Mouse (Mus musculus) v-Abl transformed pro-B cells (cell line): ENCODE results near the gene Galnt9.

Experiments used
- in situ Hi-C, 2 experiments: fragments of 400-800 bp; cut with MboI; formaldehyde crosslinking; loops; one replicate each; pipeline ENCODE4 v1.15.1; 2025; ENCODE audit not compliant: unreplicated experiment in 2 of 2

Galnt9 gene

GRCm38 (mm10) chr5:110580569-110581239 is 36.5 kb downstream of the Galnt9 start:
- in situ Hi-C loops: no loop called here

- in situ Hi-C loops: no loop called here
Measured at GRCm38 (mm10) chr5:110582647-110583538, 38.7 kb downstream of the Galnt9 start.

GRCm38 (mm10) chr5:110587467-110587866 is 43.3 kb downstream of the Galnt9 start:
- in situ Hi-C loops: no loop called here

GRCm38 (mm10) chr5:110589833-110590232 is 45.7 kb downstream of the Galnt9 start:
- in situ Hi-C loops: no loop called here

GRCm38 (mm10) chr5:110594465-110594864 is 50.3 kb downstream of the Galnt9 start:
- in situ Hi-C loops: no loop called here

- in situ Hi-C loops: no loop called here
Measured at GRCm38 (mm10) chr5:110595341-110595740, 51.2 kb downstream of the Galnt9 start.

- in situ Hi-C loops: no loop called here
Measured at GRCm38 (mm10) chr5:110596086-110596780, 52.1 kb downstream of the Galnt9 start.

- in situ Hi-C loops: no loop called here
Measured at GRCm38 (mm10) chr5:110597502-110597901, 53.3 kb downstream of the Galnt9 start.

GRCm38 (mm10) chr5:110598298-110599095 is 54.3 kb downstream of the Galnt9 start:
- in situ Hi-C loops: no loop called here

GRCm38 (mm10) chr5:110603016-110603685 is 59.0 kb downstream of the Galnt9 start:
- in situ Hi-C loops: no loop called here

GRCm38 (mm10) chr5:110604311-110604710 is 60.2 kb downstream of the Galnt9 start:
- in situ Hi-C loops: no loop called here

- in situ Hi-C loops: no loop called here
Measured at GRCm38 (mm10) chr5:110605531-110606221, 61.5 kb downstream of the Galnt9 start.

- in situ Hi-C loops: no loop called here
Measured at GRCm38 (mm10) chr5:110607767-110608166, 63.6 kb downstream of the Galnt9 start.

GRCm38 (mm10) chr5:110608336-110608735 is 64.2 kb downstream of the Galnt9 start:
- in situ Hi-C loops: no loop called here

GRCm38 (mm10) chr5:110608941-110609340 is 64.8 kb downstream of the Galnt9 start:
- in situ Hi-C loops: no loop called here

GRCm38 (mm10) chr5:110609425-110609824 is 65.3 kb downstream of the Galnt9 start:
- in situ Hi-C loops: no loop called here

GRCm38 (mm10) chr5:110609868-110610267 is 65.7 kb downstream of the Galnt9 start:
- in situ Hi-C loops: no loop called here

GRCm38 (mm10) chr5:110610484-110610883 is 66.3 kb downstream of the Galnt9 start:
- in situ Hi-C loops: no loop called here

GRCm38 (mm10) chr5:110611435-110612158 is 67.4 kb downstream of the Galnt9 start:
- in situ Hi-C loops: no loop called here
